Mouse (Mus musculus) myocyte (in vitro differentiated cells): ENCODE measurements around the gene Sorcs2. TPM values are rescaled to one million over a fixed set of nuclear protein-coding genes. Genes with fewer than 3 reads are reported as not detected.

Source experiments
- H3K27me3 ChIP-seq: one replicate; pipeline ENCODE4 v1.6.1; 2011; ENCODE audit not compliant: control insufficient read depth, insufficient read depth, insufficient read length
- H3K36me3 ChIP-seq: one replicate; pipeline ENCODE4 v1.6.1; 2011; ENCODE audit not compliant: control insufficient read depth, insufficient read depth
- H3K4me2 ChIP-seq: one replicate; pipeline ENCODE4 v1.6.1; 2011; ENCODE audit warnings: low read depth, control low read depth
- H3K4me3 ChIP-seq: one replicate; pipeline ENCODE4 v1.5.1; 2011; ENCODE audit warnings: mild to moderate bottlenecking, control low read depth, moderate library complexity
- H3K79me2 ChIP-seq: one replicate; pipeline ENCODE4 v1.6.1; 2011; ENCODE audit not compliant: control insufficient read depth, insufficient read depth
- H3ac ChIP-seq: one replicate; pipeline ENCODE4 v1.6.1; 2011; ENCODE audit not compliant: control insufficient read depth, insufficient read length
- CEBPB ChIP-seq: IDR thresholded peaks from 2 replicates; pipeline ENCODE4 v1.6.1; 2011; ENCODE audit warnings: mild to moderate bottlenecking, moderate library complexity; ENCODE audit not compliant: poor library complexity, insufficient read depth, severe bottlenecking
- E2F4 ChIP-seq: IDR thresholded peaks from one replicate; pipeline ENCODE4 v1.6.1; 2011; ENCODE audit warnings: mild to moderate bottlenecking, control low read depth, moderate library complexity; ENCODE audit not compliant: insufficient read depth
- MAX ChIP-seq: IDR thresholded peaks from one replicate; pipeline ENCODE4 v1.6.1; 2011; ENCODE audit warnings: low read depth, mild to moderate bottlenecking, control low read depth
- MYOD1 ChIP-seq, 3 experiments: IDR thresholded peaks; one replicate each; pipeline ENCODE4 v1.6.1; 2011; ENCODE audit warnings: control low read depth in 2 of 3, low read depth in 2 of 3, mild to moderate bottlenecking in 2 of 3, moderate library complexity in 1 of 3; ENCODE audit not compliant: insufficient read length in 2 of 3, control insufficient read depth in 1 of 3
- MYOG ChIP-seq, 3 experiments: IDR thresholded peaks; one replicate each; pipeline ENCODE4 v1.6.1; 2011; ENCODE audit warnings: control low read depth in 2 of 3, low read depth in 2 of 3, mild to moderate bottlenecking in 2 of 3; ENCODE audit not compliant: insufficient read length in 2 of 3, control insufficient read depth in 1 of 3, insufficient read depth in 1 of 3
- POLR2A ChIP-seq: IDR thresholded peaks from one replicate; pipeline ENCODE4 v1.6.1; 2011; ENCODE audit warnings: low read depth, mild to moderate bottlenecking, control low read depth, moderate library complexity; ENCODE audit not compliant: insufficient read length
- POLR2AphosphoS2 ChIP-seq: IDR thresholded peaks from one replicate; pipeline ENCODE4 v1.6.1; 2011; ENCODE audit warnings: low read depth, control low read depth; ENCODE audit not compliant: insufficient read length
- REST ChIP-seq: IDR thresholded peaks from one replicate; pipeline ENCODE4 v1.6.1; 2011; ENCODE audit warnings: mild to moderate bottlenecking, control low read depth, moderate library complexity; ENCODE audit not compliant: insufficient read depth, insufficient read length
- SRF ChIP-seq: IDR thresholded peaks from one replicate; pipeline ENCODE4 v1.6.1; 2011; ENCODE audit warnings: low read depth; ENCODE audit not compliant: control insufficient read depth, insufficient read length
- TCF12 ChIP-seq: IDR thresholded peaks from one replicate; pipeline ENCODE4 v1.6.1; 2011; ENCODE audit warnings: mild to moderate bottlenecking, control low read depth; ENCODE audit not compliant: poor library complexity, insufficient read depth, severe bottlenecking
- TCF3 ChIP-seq: IDR thresholded peaks from one replicate; pipeline ENCODE4 v1.6.1; 2011; ENCODE audit warnings: low read depth, control low read depth; ENCODE audit not compliant: insufficient read length
- USF1 ChIP-seq: IDR thresholded peaks from one replicate; pipeline ENCODE4 v1.6.1; 2011; ENCODE audit warnings: low read depth, mild to moderate bottlenecking, control low read depth, moderate library complexity
- polyA plus RNA-seq: library from polyadenylated mRNA; unstranded; fragments of >200 nt; fragmentation: generic; extraction: Trizol; gene quantifications from one replicate; pipeline ENCODE4 v1.2.1, GENCODE M21; 2012; ENCODE audit warnings: missing spikeins

Gene Sorcs2
- polyA plus RNA-seq, 1 experiment, result 58.2 TPM

GRCm38 (mm10) chr5:36041236-36041562 is 356.7 kb downstream of the Sorcs2 start:
- TF ChIP-seq E2F4 (no peak), MYOD1 (IDR thresholded peaks at IDR 0.05; ENCODE audit: control insufficient read depth in 1 of 3, insufficient read length in 2 of 3, low read depth in 2 of 3) (no peak), USF1 (no peak), SRF (no peak), CEBPB (no peak), MAX (no peak), TCF12 (no peak), TCF3 (no peak)
- Histone ChIP-seq H3K4me3 (no peak overlapping the region), H3K36me3 (peaks cover 10% of the 10 kb centered on the region), H3K4me2 (no peak overlapping the region), H3K27me3 (no peaks in the 10 kb centered on the region), H3K79me2 (no peaks in the 10 kb centered on the region), H3ac (no peak overlapping the region)

- TF ChIP-seq CEBPB (no peak), E2F4 (no peak), MYOD1 (IDR thresholded peaks at IDR 0.05; ENCODE audit: control insufficient read depth in 1 of 3, insufficient read length in 2 of 3, low read depth in 2 of 3) (no peak)
- no peak overlapping the region for H3K4me2 ChIP-seq
These were observed 357.3 kb downstream of the Sorcs2 start for GRCm38 (mm10) chr5:36040398-36041235.

GRCm38 (mm10) chr5:36039596-36039995 is 358.3 kb downstream of the Sorcs2 start:
- H3K79me2 ChIP-seq, result no peaks in the 10 kb centered on the region
- TF ChIP-seq SRF (no peak), E2F4 (no peak), REST (no peak), TCF3 (no peak), USF1 (no peak), MYOG (IDR thresholded peaks at IDR 0.05; ENCODE audit: control insufficient read depth in 1 of 3, insufficient read depth in 1 of 3, insufficient read length in 2 of 3, low read depth in 2 of 3) (no peak), CEBPB (no peak), POLR2AphosphoS2 (no peak), MYOD1 (IDR thresholded peaks at IDR 0.05; ENCODE audit: control insufficient read depth in 1 of 3, insufficient read length in 2 of 3, low read depth in 2 of 3) (no peak), POLR2A (no peak), TCF12 (no peak), MAX (no peak)
- H3K4me3 ChIP-seq, result no peak overlapping the region

More at GRCm38 (mm10) chr5:36040398-36041235, 357.3 kb downstream of the Sorcs2 start:
- H3ac ChIP-seq, result no peak overlapping the region
- H3K36me3 ChIP-seq, result peaks cover 6% of the 10 kb centered on the region
- H3K4me3 ChIP-seq, result no peak overlapping the region
- no peaks in the 10 kb centered on the region for H3K79me2 ChIP-seq
- H3K27me3 ChIP-seq, result no peaks in the 10 kb centered on the region

GRCm38 (mm10) chr5:36033531-36034426 is 364.2 kb downstream of the Sorcs2 start:
- no peaks in the 10 kb centered on the region for H3K27me3 ChIP-seq
- no peak overlapping the region for H3K4me2 ChIP-seq
- no peak overlapping the region for H3ac ChIP-seq
- no peaks in the 10 kb centered on the region for H3K79me2 ChIP-seq
- peaks cover 4% of the 10 kb centered on the region for H3K36me3 ChIP-seq
- TF ChIP-seq TCF3, result no peak
- TF ChIP-seq CEBPB, result no peak
- no peak for TF ChIP-seq SRF
- TF ChIP-seq MYOD1 (IDR thresholded peaks at IDR 0.05; ENCODE audit: control insufficient read depth in 1 of 3, insufficient read length in 2 of 3, low read depth in 2 of 3), result no peak
- no peak for TF ChIP-seq TCF12
- no peak for TF ChIP-seq MAX
- no peak for TF ChIP-seq E2F4
- TF ChIP-seq MYOG (IDR thresholded peaks at IDR 0.05; ENCODE audit: control insufficient read depth in 1 of 3, insufficient read depth in 1 of 3, insufficient read length in 2 of 3, low read depth in 2 of 3), result no peak
- no peak for TF ChIP-seq POLR2AphosphoS2
- TF ChIP-seq POLR2A, result no peak
- no peak for TF ChIP-seq REST
- no peak overlapping the region for H3K4me3 ChIP-seq

More at GRCm38 (mm10) chr5:36039596-36039995, 358.3 kb downstream of the Sorcs2 start:
- H3K36me3 ChIP-seq, result peaks cover 6% of the 10 kb centered on the region
- no peak overlapping the region for H3ac ChIP-seq
- no peak overlapping the region for H3K4me2 ChIP-seq
- H3K27me3 ChIP-seq, result no peaks in the 10 kb centered on the region
